Mouse (Mus musculus): ENCODE measurements around the gene Dhtkd1. TPM values are rescaled to one million over a fixed set of nuclear protein-coding genes. Genes with fewer than 3 reads are reported as not detected.

The Dhtkd1 gene
- polyA plus RNA-seq, 1 experiment from 2014 or later = 3.6 TPM

DNA sequence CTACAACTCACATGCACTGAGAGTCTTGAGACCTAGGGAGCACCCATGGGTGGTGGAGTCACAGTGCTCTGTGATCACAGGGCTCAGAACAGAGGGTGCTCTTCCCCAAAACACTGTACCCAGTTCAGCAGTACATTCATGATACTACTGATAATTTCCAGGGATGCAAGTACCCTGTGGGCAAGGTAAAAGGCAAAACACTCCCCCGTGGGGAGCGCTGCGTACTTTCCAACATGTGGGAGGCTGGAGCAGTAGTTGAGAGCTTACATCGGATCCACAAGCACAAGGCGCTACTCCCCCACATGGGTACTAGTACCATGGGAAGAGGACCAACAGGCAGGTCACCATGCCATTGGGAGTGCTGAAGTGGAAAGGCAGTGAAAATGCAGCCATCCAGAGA is 15.1 kb downstream of the Dhtkd1 start:
- Histone ChIP-seq H3K4me1 (ENCODE audit: control insufficient read depth, insufficient read depth, low read length) (no peaks in the 10 kb centered on the region), H3K4me2 (replicated peaks; ENCODE audit: low read depth, low read length) (no peak overlapping the region), H3K36me3 (ENCODE audit: control insufficient read depth, insufficient read depth, low read length) (no peaks in the 10 kb centered on the region; the same call in 1 of the 2 replicates), H3K9ac (replicated peaks; ENCODE audit: low read depth, low read length) (no peak overlapping the region), H3K27me3 (ENCODE audit: control insufficient read depth, insufficient read depth, low read length) (no peaks in the 10 kb centered on the region), H3K9me3 (ENCODE audit: control insufficient read depth, low read depth, low read length) (no peaks in the 10 kb centered on the region), H3K27ac (ENCODE audit: low read length) (no peak overlapping the region), H3K4me3 (ENCODE audit: low read depth, low read length) (no peak overlapping the region)
- no peak for ATAC-seq (ENCODE audit: insufficient number of reproducible peaks, insufficient read depth, low FRiP score, low read depth)
- 87% methylated on average over 5 of the region's 5 CpGs for WGBS

DNA sequence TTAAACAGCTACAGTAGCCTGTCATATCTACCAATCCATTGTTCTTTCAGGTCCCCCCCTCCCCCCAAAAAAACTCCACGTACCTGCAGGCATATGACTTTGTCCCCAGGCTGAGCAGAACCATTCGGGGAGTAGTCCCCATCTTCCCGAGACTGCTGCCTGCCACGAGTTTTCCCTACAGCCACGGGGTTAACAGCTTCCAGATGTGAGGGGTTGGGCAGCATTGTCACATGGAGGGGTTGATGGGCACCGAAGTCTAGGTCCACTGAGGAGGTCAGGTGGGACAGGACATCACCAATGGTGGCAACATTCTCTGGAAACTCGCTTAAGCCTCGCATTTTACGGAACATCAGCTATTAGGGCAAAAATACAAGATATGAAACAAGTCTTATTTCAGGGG is 18.8 kb downstream of the Dhtkd1 start:
- Histone ChIP-seq H3K9me3 (ENCODE audit: control insufficient read depth, low read depth, low read length) (no peaks in the 10 kb centered on the region), H3K27me3 (ENCODE audit: control insufficient read depth, insufficient read depth, low read length) (no peaks in the 10 kb centered on the region), H3K4me2 (replicated peaks; ENCODE audit: low read depth, low read length) (no peak overlapping the region), H3K9ac (replicated peaks; ENCODE audit: low read depth, low read length) (no peak overlapping the region), H3K27ac (ENCODE audit: low read length) (no peak overlapping the region), H3K4me1 (ENCODE audit: control insufficient read depth, insufficient read depth, low read length) (no peaks in the 10 kb centered on the region), H3K4me3 (ENCODE audit: low read depth, low read length) (no peak overlapping the region), H3K36me3 (ENCODE audit: control insufficient read depth, insufficient read depth, low read length) (0 out of 2 replicates have a peak, but pooled peaks cover 4% of the 10 kb centered on the region)
- WGBS = 82% methylated on average over 9 of the region's 9 CpGs
- ATAC-seq (ENCODE audit: insufficient number of reproducible peaks, insufficient read depth, low FRiP score, low read depth) = no peak

DNA sequence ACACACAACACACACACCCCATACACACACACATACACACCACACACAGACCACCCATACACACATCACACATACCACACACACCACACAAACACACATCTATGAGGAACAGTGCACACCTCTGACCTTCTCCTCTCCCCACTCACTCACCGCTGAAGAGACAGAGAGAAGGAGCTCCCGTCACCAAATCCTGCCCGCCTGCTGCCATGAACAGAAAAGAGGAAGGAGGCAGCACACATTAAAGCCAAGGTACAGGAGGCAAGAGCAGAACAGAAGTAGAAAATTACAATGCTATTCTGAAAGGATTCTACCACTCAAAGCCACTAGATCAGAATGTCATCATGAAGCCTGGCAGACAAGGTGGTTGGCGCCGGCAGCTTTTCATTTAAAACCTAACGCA is 19.8 kb downstream of the Dhtkd1 start:
- Histone ChIP-seq H3K36me3 (ENCODE audit: control insufficient read depth, insufficient read depth, low read length) (0 out of 2 replicates have a peak, but pooled peaks cover 4% of the 10 kb centered on the region), H3K9me3 (ENCODE audit: control insufficient read depth, low read depth, low read length) (no peaks in the 10 kb centered on the region), H3K4me2 (replicated peaks; ENCODE audit: low read depth, low read length) (no peak overlapping the region), H3K27ac (ENCODE audit: low read length) (no peak overlapping the region), H3K27me3 (ENCODE audit: control insufficient read depth, insufficient read depth, low read length) (no peaks in the 10 kb centered on the region), H3K4me3 (ENCODE audit: low read depth, low read length) (no peak overlapping the region), H3K4me1 (ENCODE audit: control insufficient read depth, insufficient read depth, low read length) (no peaks in the 10 kb centered on the region), H3K9ac (replicated peaks; ENCODE audit: low read depth, low read length) (no peak overlapping the region)
- ATAC-seq (ENCODE audit: insufficient number of reproducible peaks, insufficient read depth, low FRiP score, low read depth) = no peak
- WGBS = 87% methylated on average over 6 of the region's 6 CpGs

DNA sequence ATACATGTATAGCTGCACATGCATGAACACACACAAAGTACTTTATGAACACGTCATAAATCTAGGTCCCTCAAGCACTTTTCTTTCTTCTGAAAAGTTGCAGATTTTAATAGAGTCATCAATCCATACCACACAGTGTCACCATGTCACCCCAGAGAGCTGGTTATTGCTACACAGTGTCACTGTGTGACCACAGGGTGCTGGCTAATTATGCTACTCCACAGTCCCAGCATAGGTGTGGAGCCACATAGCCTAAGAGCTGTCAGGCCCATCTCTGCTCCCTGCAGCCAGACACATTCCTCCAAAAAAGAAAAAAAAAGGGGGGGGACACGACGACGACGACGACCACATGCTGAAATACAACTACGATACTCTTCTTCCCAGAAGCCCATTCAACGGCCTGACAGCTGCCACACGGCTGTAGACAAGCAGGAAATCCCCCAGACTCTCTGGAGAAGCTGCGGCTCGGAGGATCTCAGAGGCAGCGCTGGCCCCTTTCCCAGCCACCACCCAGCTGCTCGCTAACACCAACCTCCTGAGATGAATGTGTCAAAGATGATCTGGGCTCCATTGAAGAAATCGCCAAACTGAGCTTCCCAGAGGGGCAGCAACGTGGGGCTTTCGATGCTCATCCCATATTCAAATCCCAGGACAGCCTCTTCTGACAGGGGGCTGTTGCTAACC is 31.2 kb downstream of the Dhtkd1 start:
- H3K4me2 ChIP-seq (replicated peaks; ENCODE audit: low read depth, low read length) = no peak overlapping the region
- no peaks in the 10 kb centered on the region for H3K4me1 ChIP-seq (ENCODE audit: control insufficient read depth, insufficient read depth, low read length)
- ATAC-seq (ENCODE audit: insufficient number of reproducible peaks, insufficient read depth, low FRiP score, low read depth) = no peak
- H3K9ac ChIP-seq (replicated peaks; ENCODE audit: low read depth, low read length) = no peak overlapping the region
- no peaks in the 10 kb centered on the region; the same call in 1 of the 2 replicates for H3K36me3 ChIP-seq (ENCODE audit: control insufficient read depth, insufficient read depth, low read length)
- H3K9me3 ChIP-seq (ENCODE audit: control insufficient read depth, low read depth, low read length) = no peaks in the 10 kb centered on the region
- H3K4me3 ChIP-seq (ENCODE audit: low read depth, low read length) = no peak overlapping the region
- no peak overlapping the region for H3K27ac ChIP-seq (ENCODE audit: low read length)
- WGBS = 59% methylated on average over 16 of the region's 16 CpGs
- H3K27me3 ChIP-seq (ENCODE audit: control insufficient read depth, insufficient read depth, low read length) = no peaks in the 10 kb centered on the region

DNA sequence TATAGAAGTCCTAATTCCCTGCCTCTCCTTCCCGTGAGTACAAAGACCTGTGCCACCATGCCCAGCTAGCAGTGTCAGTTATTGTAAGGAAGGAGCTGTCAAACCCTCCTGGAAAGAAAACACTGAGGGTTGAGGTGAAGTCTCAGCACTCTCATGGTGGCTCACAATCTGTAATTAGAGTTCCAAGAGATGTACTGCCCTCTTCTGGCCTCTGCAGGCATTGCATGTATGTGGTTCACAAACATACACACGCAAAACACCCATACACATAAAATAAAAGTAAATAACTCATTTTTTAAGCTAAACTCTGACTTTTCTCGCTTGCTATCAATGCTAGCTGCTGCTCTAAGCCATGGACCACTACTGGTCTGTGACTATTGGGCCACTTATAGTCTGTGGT is 36.0 kb downstream of the Dhtkd1 start:
- 59% methylated on average over 3 of the region's 3 CpGs for WGBS
- Histone ChIP-seq H3K9ac (replicated peaks; ENCODE audit: low read depth, low read length) (no peak overlapping the region), H3K4me3 (ENCODE audit: low read depth, low read length) (no peak overlapping the region), H3K9me3 (ENCODE audit: control insufficient read depth, low read depth, low read length) (no peaks in the 10 kb centered on the region), H3K36me3 (ENCODE audit: control insufficient read depth, insufficient read depth, low read length) (no peaks in the 10 kb centered on the region; the same call in none of the 2 replicates), H3K4me1 (ENCODE audit: control insufficient read depth, insufficient read depth, low read length) (no peaks in the 10 kb centered on the region), H3K27ac (ENCODE audit: low read length) (no peak overlapping the region), H3K27me3 (ENCODE audit: control insufficient read depth, insufficient read depth, low read length) (no peaks in the 10 kb centered on the region), H3K4me2 (replicated peaks; ENCODE audit: low read depth, low read length) (no peak overlapping the region)
- no peak for ATAC-seq (ENCODE audit: insufficient number of reproducible peaks, insufficient read depth, low FRiP score, low read depth)

DNA sequence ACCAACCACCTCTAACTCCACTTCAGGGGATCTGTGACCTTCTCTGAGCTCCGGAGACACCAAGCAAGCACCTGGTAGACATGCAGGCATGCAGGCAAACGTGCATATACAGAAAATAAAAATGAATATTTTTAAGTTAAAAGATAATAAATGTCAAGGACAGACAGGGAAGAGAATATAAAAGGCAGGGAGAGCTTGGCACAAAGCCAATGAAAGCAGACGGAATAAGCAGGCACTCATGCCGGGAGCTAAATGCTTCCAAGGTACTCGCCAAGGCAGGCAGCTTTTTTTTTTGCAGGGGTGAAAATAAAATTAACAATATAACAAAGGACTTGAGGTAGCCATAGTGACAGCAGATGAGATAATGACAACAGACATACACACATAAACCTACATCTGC is 36.5 kb downstream of the Dhtkd1 start:
- 30% methylated on average over 5 of the region's 5 CpGs for WGBS
- Histone ChIP-seq H3K4me3 (ENCODE audit: low read depth, low read length) (no peak overlapping the region), H3K9me3 (ENCODE audit: control insufficient read depth, low read depth, low read length) (no peaks in the 10 kb centered on the region), H3K4me2 (replicated peaks; ENCODE audit: low read depth, low read length) (no peak overlapping the region), H3K4me1 (ENCODE audit: control insufficient read depth, insufficient read depth, low read length) (no peaks in the 10 kb centered on the region), H3K27me3 (ENCODE audit: control insufficient read depth, insufficient read depth, low read length) (no peaks in the 10 kb centered on the region), H3K36me3 (ENCODE audit: control insufficient read depth, insufficient read depth, low read length) (no peaks in the 10 kb centered on the region; the same call in none of the 2 replicates), H3K27ac (ENCODE audit: low read length) (no peak overlapping the region), H3K9ac (replicated peaks; ENCODE audit: low read depth, low read length) (no peak overlapping the region)
- ATAC-seq (ENCODE audit: insufficient number of reproducible peaks, insufficient read depth, low FRiP score, low read depth) = no peak

DNA sequence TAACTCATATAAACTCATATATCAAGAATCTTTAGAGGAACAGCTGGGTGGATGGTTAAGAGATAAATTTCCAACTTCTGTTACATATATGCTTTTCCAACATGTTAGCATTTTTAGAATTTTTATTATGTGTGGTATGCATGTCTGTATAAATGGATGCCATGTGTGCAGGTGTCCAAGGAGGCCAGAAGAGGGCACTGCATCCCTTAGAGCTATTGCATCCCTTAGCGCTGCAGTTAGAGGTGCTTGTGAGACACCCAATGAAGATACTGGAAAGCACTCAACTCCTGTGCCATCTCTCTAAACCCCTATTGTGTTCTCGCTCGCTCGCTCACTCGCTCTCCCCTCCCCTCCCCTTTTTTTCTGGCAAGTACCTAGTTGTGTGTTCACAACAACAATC is 42.4 kb downstream of the Dhtkd1 start:
- Histone ChIP-seq H3K9ac (replicated peaks; ENCODE audit: low read depth, low read length) (no peak overlapping the region), H3K4me2 (replicated peaks; ENCODE audit: low read depth, low read length) (no peak overlapping the region), H3K4me3 (ENCODE audit: low read depth, low read length) (no peak overlapping the region), H3K36me3 (ENCODE audit: control insufficient read depth, insufficient read depth, low read length) (no peaks in the 10 kb centered on the region; the same call in 1 of the 2 replicates), H3K27ac (ENCODE audit: low read length) (no peak overlapping the region), H3K27me3 (ENCODE audit: control insufficient read depth, insufficient read depth, low read length) (no peaks in the 10 kb centered on the region), H3K9me3 (ENCODE audit: control insufficient read depth, low read depth, low read length) (no peaks in the 10 kb centered on the region), H3K4me1 (ENCODE audit: control insufficient read depth, insufficient read depth, low read length) (no peaks in the 10 kb centered on the region)
- no peak for ATAC-seq (ENCODE audit: insufficient number of reproducible peaks, insufficient read depth, low FRiP score, low read depth)
- 71% methylated on average over 5 of the region's 5 CpGs for WGBS

DNA sequence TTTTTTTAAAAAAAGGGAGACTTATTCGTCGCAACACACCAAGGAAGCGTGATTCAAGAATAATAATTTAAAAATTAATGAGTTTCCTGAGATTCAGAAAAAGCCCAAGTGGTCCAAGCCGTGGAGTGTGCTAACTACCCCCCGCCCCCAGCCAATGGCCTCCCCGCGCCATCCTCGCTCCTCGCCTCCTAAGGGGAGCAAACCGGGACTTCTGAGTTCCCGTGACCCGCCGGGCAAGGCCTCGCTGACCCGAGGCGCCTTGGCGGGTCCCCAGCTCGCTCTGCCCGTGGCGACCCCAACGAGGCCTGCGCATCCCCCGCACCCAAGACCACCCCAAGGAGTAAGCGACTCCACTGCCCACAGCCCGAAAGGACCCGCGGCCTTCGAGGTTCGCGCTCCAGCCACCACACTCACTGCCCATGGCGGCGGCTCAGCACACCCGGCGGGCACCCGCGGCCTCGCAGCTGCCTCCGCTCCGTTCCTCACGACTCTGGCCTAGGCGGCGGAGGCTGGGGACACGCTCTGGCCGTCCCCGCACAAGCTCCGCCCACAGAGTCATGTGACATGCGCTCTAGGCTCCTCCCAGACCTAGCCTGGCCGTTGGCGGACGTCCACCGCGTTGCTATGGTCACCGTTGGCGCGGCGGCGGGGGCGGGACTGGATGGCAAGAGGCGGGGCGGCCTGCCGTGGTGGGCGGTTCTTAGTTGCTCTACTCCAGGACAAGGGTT is 47.6 kb downstream of the Dhtkd1 start, which contains the start of gene Sec61a2:
TSS of gene Sec61a2 (minus strand) at position 590 of the 728 bp plus-strand sequence.
- peaks cover 9% of the 10 kb centered on the region for H3K36me3 ChIP-seq (ENCODE audit: control insufficient read depth, insufficient read depth, low read length)
- H3K27me3 ChIP-seq (ENCODE audit: control insufficient read depth, insufficient read depth, low read length) = no peaks in the 10 kb centered on the region
- no peaks in the 10 kb centered on the region for H3K9me3 ChIP-seq (ENCODE audit: control insufficient read depth, low read depth, low read length)
- peak within 1 kb of the TSS; percentile 81 for H3K4me3 ChIP-seq (ENCODE audit: low read depth, low read length)
- no peaks in the 10 kb centered on the region for H3K4me1 ChIP-seq (ENCODE audit: control insufficient read depth, insufficient read depth, low read length)
- peak within 1 kb of the TSS; percentile 76; the same call in 1 of the 2 replicates for H3K27ac ChIP-seq (ENCODE audit: low read length)
- WGBS = under 1% methylated on average over 62 of the region's 62 CpGs
- H3K4me2 ChIP-seq (replicated peaks; ENCODE audit: low read depth, low read length) = peak within 1 kb of the TSS; percentile 48
- peak within 1 kb of the TSS; percentile 93 for H3K9ac ChIP-seq (replicated peaks; ENCODE audit: low read depth, low read length)
- ATAC-seq (ENCODE audit: insufficient number of reproducible peaks, insufficient read depth, low FRiP score, low read depth) = peak; percentile 98
